Mouse (Mus musculus) embryonic stem cell, embryonic (primary cell): ENCODE measurements around the gene Lrrc28.

ENCODE experiments used
- CTCF ChIA-PET, 4 experiments: fragments of 300-600 bp in 2 of 4; fragments of 350-600 bp in 2 of 4; sonication (Branson Sonifier 250); formaldehyde crosslinking; loops; one replicate each; lab custom pipeline; 2022; ENCODE audit warnings: inconsistent platforms in 2 of 4; lab: Charles Lee
- POLR2A ChIA-PET, 4 experiments: fragments of 300-600 bp in 2 of 4; fragments of 350-600 bp in 2 of 4; sonication (Branson Sonifier 250); formaldehyde crosslinking; loops; one replicate each; lab custom pipeline; 2022; ENCODE audit warnings: antibody characterized with exemption in 4 of 4, inconsistent platforms in 1 of 4; lab: Charles Lee

Lrrc28 gene

GRCm38 (mm10) chr7:67499516-67499915, 145.6 kb downstream of the Lrrc28 start:
- POLR2A ChIA-PET, result no interaction called here
- CTCF ChIA-PET, result no interaction called here

GRCm38 (mm10) chr7:67493795-67494687, 151.0 kb downstream of the Lrrc28 start:
- POLR2A ChIA-PET, result interaction anchor here in 1 of 4 experiments (0.7 kb wide), 1 partner anchor 26 kb away, joined by 6 read pairs; no protein-coding TSS in a partner anchor
- CTCF ChIA-PET, result interaction anchor here in 1 of 4 experiments (0.7 kb wide), 1 partner anchor 99 kb away, joined by 6 read pairs; no protein-coding TSS in a partner anchor

GRCm38 (mm10) chr7:67487889-67488411, 157.1 kb downstream of the Lrrc28 start:
- ChIA-PET POLR2A (interaction anchor here in 1 of 4 experiments (0.9 to 2.2 kb wide), 2 partner anchors 21 to 23 kb away, joined by 3 to 6 read pairs; no protein-coding TSS in a partner anchor), CTCF (no interaction called here)

- POLR2A ChIA-PET, result interaction anchor here in 1 of 4 experiments (0.9 to 2.2 kb wide), 2 partner anchors 20 to 24 kb away, joined by 3 to 6 read pairs; no protein-coding TSS in a partner anchor
- CTCF ChIA-PET, result no interaction called here
Observed at GRCm38 (mm10) chr7:67486925-67487760, 157.9 kb downstream of the Lrrc28 start.

- POLR2A ChIA-PET, result no interaction called here
- CTCF ChIA-PET, result no interaction called here
Observed at GRCm38 (mm10) chr7:67486417-67486816, 158.7 kb downstream of the Lrrc28 start.

- ChIA-PET POLR2A (interaction anchor here in 2 of 4 experiments (0.7 to 1.2 kb wide), 2 partner anchors 20 to 30 kb away, joined by 3 read pairs; no protein-coding TSS in a partner anchor), CTCF (interaction anchor here in 1 of 4 experiments (0.5 kb wide), 1 partner anchor 1211 kb away, joined by 3 read pairs; no protein-coding TSS in a partner anchor)
Observed at GRCm38 (mm10) chr7:67483698-67484097, 161.4 kb downstream of the Lrrc28 start.

GRCm38 (mm10) chr7:67479576-67480413, 165.3 kb downstream of the Lrrc28 start:
- POLR2A ChIA-PET, result interaction anchor here in 1 of 4 experiments (0.6 to 1.3 kb wide), 2 partner anchors 16 to 30 kb away, joined by 3 read pairs; no protein-coding TSS in a partner anchor
- CTCF ChIA-PET, result no interaction called here

GRCm38 (mm10) chr7:67479168-67479567, 165.9 kb downstream of the Lrrc28 start:
- CTCF ChIA-PET, result no interaction called here
- POLR2A ChIA-PET, result interaction anchor here in 1 of 4 experiments (0.6 to 1.3 kb wide), 2 partner anchors 15 to 31 kb away, joined by 3 read pairs; no protein-coding TSS in a partner anchor

- CTCF ChIA-PET, result no interaction called here
- POLR2A ChIA-PET, result interaction anchor here in 1 of 4 experiments (0.6 to 0.9 kb wide), 3 partner anchors 10 to 1594 kb away, joined by 3 to 6 read pairs (median 3); no protein-coding TSS in a partner anchor
Observed at GRCm38 (mm10) chr7:67477996-67478395, 167.1 kb downstream of the Lrrc28 start.

- CTCF ChIA-PET, result no interaction called here
- POLR2A ChIA-PET, result interaction anchor here in 1 of 4 experiments (2.2 kb wide), 1 partner anchor 10 kb away, joined by 6 read pairs; no protein-coding TSS in a partner anchor
Observed at GRCm38 (mm10) chr7:67471295-67471694, 173.8 kb downstream of the Lrrc28 start.

GRCm38 (mm10) chr7:67468802-67469408, 176.2 kb downstream of the Lrrc28 start:
- ChIA-PET CTCF (interaction anchor here in 1 of 4 experiments (1.0 kb wide), 1 partner anchor 269 kb away, joined by 3 read pairs; no protein-coding TSS in a partner anchor), POLR2A (interaction anchor here in 1 of 4 experiments (1.3 kb wide), 1 partner anchor 20 kb away, joined by 5 read pairs; no protein-coding TSS in a partner anchor)

GRCm38 (mm10) chr7:67468180-67468579, 176.9 kb downstream of the Lrrc28 start:
- ChIA-PET CTCF (interaction anchor here in 1 of 4 experiments (1.1 kb wide), 1 partner anchor 162 kb away, joined by 3 read pairs; no protein-coding TSS in a partner anchor), POLR2A (interaction anchor here in 1 of 4 experiments (0.6 to 1.1 kb wide), 3 partner anchors 10 to 45 kb away, joined by 3 to 6 read pairs (median 3); no protein-coding TSS in a partner anchor)

GRCm38 (mm10) chr7:67466322-67466721, 178.7 kb downstream of the Lrrc28 start:
- POLR2A ChIA-PET, result interaction anchor here in 1 of 4 experiments (0.6 to 0.8 kb wide), 2 partner anchors 21 to 97 kb away, joined by 3 to 5 read pairs; no protein-coding TSS in a partner anchor
- CTCF ChIA-PET, result no interaction called here

- POLR2A ChIA-PET, result interaction anchor here in 1 of 4 experiments (0.6 to 1.0 kb wide), 2 partner anchors 13 to 14 kb away, joined by 3 read pairs; no protein-coding TSS in a partner anchor
- CTCF ChIA-PET, result no interaction called here
Observed at GRCm38 (mm10) chr7:67464633-67465032, 180.4 kb downstream of the Lrrc28 start.

GRCm38 (mm10) chr7:67463565-67463964, 181.5 kb downstream of the Lrrc28 start:
- CTCF ChIA-PET, result interaction anchor here in 1 of 4 experiments (2.6 kb wide), 1 partner anchor 166 kb away, joined by 7 read pairs; no protein-coding TSS in a partner anchor
- POLR2A ChIA-PET, result interaction anchor here in 2 of 4 experiments (0.9 to 1.0 kb wide), 2 partner anchors 12 to 20 kb away, joined by 3 read pairs; no protein-coding TSS in a partner anchor
